Mouse (Mus musculus): Measurements from ENCODE around the gene Ficd. TPM values are rescaled to one million over a fixed set of nuclear protein-coding genes. Genes with fewer than 3 reads are reported as not detected.
A peak's percentile ranks its signal among the peaks of the same experiment; 100 is the strongest.

Ficd gene
- polyA plus RNA-seq, 1 experiment from 2014 or later = 3.8 TPM

- H3K36me3 ChIP-seq (ENCODE audit: control insufficient read depth, insufficient read depth, low read length) = no peaks in the 10 kb centered on the region
- no peak overlapping the region for H3K27ac ChIP-seq (ENCODE audit: low read depth, low read length)
- H3K9me3 ChIP-seq (ENCODE audit: control insufficient read depth, low read length) = no peaks in the 10 kb centered on the region
- DNase-seq (ENCODE audit: low spot score) (no peak), ATAC-seq (ENCODE audit: low FRiP score) (no peak)
- H3K4me2 ChIP-seq (replicated peaks; ENCODE audit: low read depth, low read length) = no peak overlapping the region
- no peak overlapping the region for H3K4me3 ChIP-seq (ENCODE audit: low read depth, low read length)
- H3K9ac ChIP-seq (ENCODE audit: low read depth, low read length) = no peak overlapping the region
- no peaks in the 10 kb centered on the region for H3K4me1 ChIP-seq (replicated peaks; ENCODE audit: control insufficient read depth, insufficient read depth, low read length)
- no peaks in the 10 kb centered on the region for H3K27me3 ChIP-seq (ENCODE audit: control insufficient read depth, insufficient read depth, low read length)
- WGBS = 72% methylated on average over 6 of the region's 6 CpGs
Observed at GRCm38 (mm10) chr5:113726618-113727017, 9.0 kb upstream of the Ficd start.

GRCm38 (mm10) chr5:113727238-113727637 lies 8.4 kb upstream of the Ficd start:
- H3K4me3 ChIP-seq (ENCODE audit: low read depth, low read length) = no peak overlapping the region
- H3K27me3 ChIP-seq (ENCODE audit: control insufficient read depth, insufficient read depth, low read length) = no peaks in the 10 kb centered on the region
- 69% methylated on average over 12 of the region's 12 CpGs for WGBS
- no peak overlapping the region for H3K9ac ChIP-seq (ENCODE audit: low read depth, low read length)
- no peaks in the 10 kb centered on the region for H3K9me3 ChIP-seq (ENCODE audit: control insufficient read depth, low read length)
- H3K4me2 ChIP-seq (replicated peaks; ENCODE audit: low read depth, low read length) = no peak overlapping the region
- no peaks in the 10 kb centered on the region for H3K4me1 ChIP-seq (replicated peaks; ENCODE audit: control insufficient read depth, insufficient read depth, low read length)
- no peak for DNase-seq (ENCODE audit: low spot score)
- no peak for ATAC-seq (ENCODE audit: low FRiP score)
- no peaks in the 10 kb centered on the region for H3K36me3 ChIP-seq (ENCODE audit: control insufficient read depth, insufficient read depth, low read length)
- no peak overlapping the region for H3K27ac ChIP-seq (ENCODE audit: low read depth, low read length)

GRCm38 (mm10) chr5:113728011-113728410 lies 7.6 kb upstream of the Ficd start:
- H3K9ac ChIP-seq (ENCODE audit: low read depth, low read length) = no peak overlapping the region
- H3K9me3 ChIP-seq (ENCODE audit: control insufficient read depth, low read length) = no peaks in the 10 kb centered on the region
- H3K4me3 ChIP-seq (ENCODE audit: low read depth, low read length) = no peak overlapping the region
- ATAC-seq (ENCODE audit: low FRiP score) (no peak), DNase-seq (ENCODE audit: low spot score) (no peak)
- H3K27me3 ChIP-seq (ENCODE audit: control insufficient read depth, insufficient read depth, low read length) = no peaks in the 10 kb centered on the region
- no peaks in the 10 kb centered on the region for H3K4me1 ChIP-seq (replicated peaks; ENCODE audit: control insufficient read depth, insufficient read depth, low read length)
- no peak overlapping the region for H3K4me2 ChIP-seq (replicated peaks; ENCODE audit: low read depth, low read length)
- H3K27ac ChIP-seq (ENCODE audit: low read depth, low read length) = no peak overlapping the region
- WGBS = 79% methylated on average over 7 of the region's 7 CpGs
- no peaks in the 10 kb centered on the region for H3K36me3 ChIP-seq (ENCODE audit: control insufficient read depth, insufficient read depth, low read length)

GRCm38 (mm10) chr5:113728691-113729090 lies 6.9 kb upstream of the Ficd start:
- DNase-seq (ENCODE audit: low spot score) (no peak), ATAC-seq (ENCODE audit: low FRiP score) (no peak)
- H3K4me1 ChIP-seq (replicated peaks; ENCODE audit: control insufficient read depth, insufficient read depth, low read length) = no peaks in the 10 kb centered on the region
- no peak overlapping the region for H3K4me3 ChIP-seq (ENCODE audit: low read depth, low read length)
- H3K27me3 ChIP-seq (ENCODE audit: control insufficient read depth, insufficient read depth, low read length) = no peaks in the 10 kb centered on the region
- WGBS = 92% methylated on average over 7 of the region's 7 CpGs
- H3K9me3 ChIP-seq (ENCODE audit: control insufficient read depth, low read length) = no peaks in the 10 kb centered on the region
- no peaks in the 10 kb centered on the region for H3K36me3 ChIP-seq (ENCODE audit: control insufficient read depth, insufficient read depth, low read length)
- no peak overlapping the region for H3K27ac ChIP-seq (ENCODE audit: low read depth, low read length)
- H3K4me2 ChIP-seq (replicated peaks; ENCODE audit: low read depth, low read length) = no peak overlapping the region
- H3K9ac ChIP-seq (ENCODE audit: low read depth, low read length) = no peak overlapping the region

GRCm38 (mm10) chr5:113730641-113731121 lies 4.9 kb upstream of the Ficd start:
- no peaks in the 10 kb centered on the region for H3K36me3 ChIP-seq (ENCODE audit: control insufficient read depth, insufficient read depth, low read length)
- H3K9ac ChIP-seq (ENCODE audit: low read depth, low read length) = no peak overlapping the region
- no peaks in the 10 kb centered on the region for H3K27me3 ChIP-seq (ENCODE audit: control insufficient read depth, insufficient read depth, low read length)
- DNase-seq (ENCODE audit: low spot score) (no peak), ATAC-seq (ENCODE audit: low FRiP score) (no peak)
- 69% methylated on average over 7 of the region's 7 CpGs for WGBS
- H3K9me3 ChIP-seq (ENCODE audit: control insufficient read depth, low read length) = no peaks in the 10 kb centered on the region
- H3K4me3 ChIP-seq (ENCODE audit: low read depth, low read length) = no peak overlapping the region
- H3K4me1 ChIP-seq (replicated peaks; ENCODE audit: control insufficient read depth, insufficient read depth, low read length) = no peaks in the 10 kb centered on the region
- H3K4me2 ChIP-seq (replicated peaks; ENCODE audit: low read depth, low read length) = no peak overlapping the region
- no peak overlapping the region for H3K27ac ChIP-seq (ENCODE audit: low read depth, low read length)

GRCm38 (mm10) chr5:113731174-113731573 lies 4.4 kb upstream of the Ficd start:
- H3K9ac ChIP-seq (ENCODE audit: low read depth, low read length) = no peak overlapping the region
- no peaks in the 10 kb centered on the region for H3K36me3 ChIP-seq (ENCODE audit: control insufficient read depth, insufficient read depth, low read length)
- H3K27ac ChIP-seq (ENCODE audit: low read depth, low read length) = no peak overlapping the region
- H3K4me3 ChIP-seq (ENCODE audit: low read depth, low read length) = no peak overlapping the region
- ATAC-seq (ENCODE audit: low FRiP score) (no peak), DNase-seq (ENCODE audit: low spot score) (no peak)
- H3K27me3 ChIP-seq (ENCODE audit: control insufficient read depth, insufficient read depth, low read length) = no peaks in the 10 kb centered on the region
- whole genome bisulfite sequencing = 91% methylated on average over 7 of the region's 7 CpGs
- H3K4me2 ChIP-seq (replicated peaks; ENCODE audit: low read depth, low read length) = no peak overlapping the region
- H3K4me1 ChIP-seq (replicated peaks; ENCODE audit: control insufficient read depth, insufficient read depth, low read length) = no peaks in the 10 kb centered on the region
- no peaks in the 10 kb centered on the region for H3K9me3 ChIP-seq (ENCODE audit: control insufficient read depth, low read length)

GRCm38 (mm10) chr5:113732182-113732581 lies 3.4 kb upstream of the Ficd start:
- Histone ChIP-seq H3K4me2 (replicated peaks; ENCODE audit: low read depth, low read length) (no peak overlapping the region), H3K9ac (ENCODE audit: low read depth, low read length) (no peak overlapping the region), H3K27me3 (ENCODE audit: control insufficient read depth, insufficient read depth, low read length) (no peaks in the 10 kb centered on the region), H3K4me1 (replicated peaks; ENCODE audit: control insufficient read depth, insufficient read depth, low read length) (peaks cover 6% of the 10 kb centered on the region; the same call in 1 of the 2 replicates), H3K36me3 (ENCODE audit: control insufficient read depth, insufficient read depth, low read length) (no peaks in the 10 kb centered on the region), H3K9me3 (ENCODE audit: control insufficient read depth, low read length) (no peaks in the 10 kb centered on the region), H3K27ac (ENCODE audit: low read depth, low read length) (no peak overlapping the region), H3K4me3 (ENCODE audit: low read depth, low read length) (no peak overlapping the region)
- WGBS = 34% methylated on average over 6 of the region's 6 CpGs
- DNase-seq (ENCODE audit: low spot score) = peak; percentile 74
- no peak for ATAC-seq (ENCODE audit: low FRiP score)

- H3K9me3 ChIP-seq (ENCODE audit: control insufficient read depth, low read length) = no peaks in the 10 kb centered on the region
- no peak overlapping the region for H3K27ac ChIP-seq (ENCODE audit: low read depth, low read length)
- ATAC-seq (ENCODE audit: low FRiP score) (no peak), DNase-seq (ENCODE audit: low spot score) (no peak)
- no peak overlapping the region for H3K4me3 ChIP-seq (ENCODE audit: low read depth, low read length)
- 0 out of 2 replicates have a peak, but pooled peaks cover 6% of the 10 kb centered on the region for H3K36me3 ChIP-seq (ENCODE audit: control insufficient read depth, insufficient read depth, low read length)
- H3K4me2 ChIP-seq (replicated peaks; ENCODE audit: low read depth, low read length) = no peak overlapping the region
- H3K27me3 ChIP-seq (ENCODE audit: control insufficient read depth, insufficient read depth, low read length) = no peaks in the 10 kb centered on the region
- H3K9ac ChIP-seq (ENCODE audit: low read depth, low read length) = no peak overlapping the region
- H3K4me1 ChIP-seq (replicated peaks; ENCODE audit: control insufficient read depth, insufficient read depth, low read length) = peaks cover 6% of the 10 kb centered on the region; the same call in 1 of the 2 replicates
- WGBS = 75% methylated on average over 5 of the region's 5 CpGs
Observed at GRCm38 (mm10) chr5:113734376-113734775, 1.2 kb upstream of the Ficd start.

- Histone ChIP-seq H3K36me3 (ENCODE audit: control insufficient read depth, insufficient read depth, low read length) (0 out of 2 replicates have a peak, but pooled peaks cover 6% of the 10 kb centered on the region), H3K9me3 (ENCODE audit: control insufficient read depth, low read length) (no peaks in the 10 kb centered on the region), H3K4me3 (ENCODE audit: low read depth, low read length) (peak overlapping the region; percentile 51), H3K27me3 (ENCODE audit: control insufficient read depth, insufficient read depth, low read length) (no peaks in the 10 kb centered on the region), H3K9ac (ENCODE audit: low read depth, low read length) (peak overlapping the region; percentile 62), H3K27ac (ENCODE audit: low read depth, low read length) (peak overlapping the region; percentile 93), H3K4me1 (replicated peaks; ENCODE audit: control insufficient read depth, insufficient read depth, low read length) (peaks cover 6% of the 10 kb centered on the region; the same call in 1 of the 2 replicates), H3K4me2 (replicated peaks; ENCODE audit: low read depth, low read length) (peak overlapping the region; percentile 83)
- WGBS = 28% methylated on average over 7 of the region's 7 CpGs
- no peak for DNase-seq (ENCODE audit: low spot score)
- ATAC-seq (ENCODE audit: low FRiP score) = no peak
Observed at GRCm38 (mm10) chr5:113735023-113735344, 619 bp upstream of the Ficd start.

Measured in hindbrain, embryonic 11.5 days (tissue).